ENCODE assay signal across 10 mouse cellular contexts in genomic region chr9:30284562-30285323, GRCm38 (mm10).
A peak's percentile ranks its signal among the peaks of the same experiment; 100 is the strongest.
DNase-seq lines count a peak whose midpoint lies in the region; ATAC-seq lines count a peak whose summit lies in the region.
"Had no signal": no experiment of that assay in that cellular context is flagged by ENCODE, and none has a peak within 500 bp of the region (broad histone marks: within the 10 kb centered on the region; RNA-seq: fewer than 3 reads in every experiment).

No protein-coding gene starts in this region.

- H3K4me2 ChIP-seq in forebrain, embryonic 14.5 days (ENCODE audit: low read length): peak overlapping the region; percentile 25; the same call in 1 of the 2 replicates
- peak overlapping the region; percentile 17 for H3K4me2 ChIP-seq in midbrain, embryonic 13.5 days (replicated peaks)
- H3K4me2 ChIP-seq: liver, embryonic 13.5 days had no signal

- peak; percentile 94 for ATAC-seq in forebrain, embryonic 14.5 days
- peak; percentile 95 for ATAC-seq in midbrain, embryonic 13.5 days
- ATAC-seq in activated CD4-positive, CD25-positive, alpha-beta regulatory T cell, adult 4 months: no peak

- H3K27ac ChIP-seq in forebrain, embryonic 14.5 days (ENCODE audit: low read depth, low read length): peak overlapping the region; percentile 49
- H3K27ac ChIP-seq in midbrain, embryonic 13.5 days: peak overlapping the region; percentile 76
- H3K27ac ChIP-seq: liver, embryonic 13.5 days had no signal

- 11% methylated on average over 16 of the region's 16 CpGs for WGBS in forebrain, embryonic 14.5 days
- 7% methylated on average over 16 of the region's 16 CpGs for WGBS in midbrain, embryonic 13.5 days

- peak; percentile 20 for DNase-seq in cerebellum, adult 8-10 months
- DNase-seq in cerebellum, adult 11 months: no peak
- DNase-seq in WW6 (ENCODE audit: low read depth, low spot score) (peak; percentile 3), liver (no peak)
- DNase-seq in forebrain, embryonic 14.5 days (ENCODE audit: low spot score): peak; percentile 67
- DNase-seq in T-cell, adult 2 months (ENCODE audit: low spot score): no peak
- DNase-seq: heart, postnatal 4 days; liver, embryonic 13.5 days had no signal

- H3K27me3 ChIP-seq in forebrain, embryonic 14.5 days (replicated peaks; ENCODE audit: control insufficient read depth, insufficient read depth, low read length): no peaks in the 10 kb centered on the region
- H3K27me3 ChIP-seq in midbrain, embryonic 13.5 days: no peaks in the 10 kb centered on the region
- H3K27me3 ChIP-seq: liver, embryonic 13.5 days had no signal

- H3K9me3 ChIP-seq in forebrain, embryonic 14.5 days (replicated peaks; ENCODE audit: control insufficient read depth, low read length): no peaks in the 10 kb centered on the region
- no peaks in the 10 kb centered on the region for H3K9me3 ChIP-seq in midbrain, embryonic 13.5 days
- H3K9me3 ChIP-seq: liver, embryonic 13.5 days had no signal

- no peak overlapping the region for H3K9ac ChIP-seq in forebrain, embryonic 14.5 days (ENCODE audit: low read length)
- H3K9ac ChIP-seq in midbrain, embryonic 13.5 days (replicated peaks): no peak overlapping the region
- H3K9ac ChIP-seq: liver, embryonic 13.5 days had no signal

- H3K4me3 ChIP-seq in forebrain, embryonic 14.5 days (ENCODE audit: low read depth, low read length): no peak overlapping the region
- no peak overlapping the region for H3K4me3 ChIP-seq in midbrain, embryonic 13.5 days (replicated peaks)
- H3K4me3 ChIP-seq: liver, embryonic 13.5 days had no signal

- peaks cover 22% of the 10 kb centered on the region for H3K4me1 ChIP-seq in forebrain, embryonic 14.5 days (ENCODE audit: control insufficient read depth, insufficient read depth, low read length)
- H3K4me1 ChIP-seq in midbrain, embryonic 13.5 days (replicated peaks): peaks cover 29% of the 10 kb centered on the region
- H3K4me1 ChIP-seq: liver, embryonic 13.5 days had no signal

- H3K36me3 ChIP-seq in forebrain, embryonic 14.5 days (ENCODE audit: control insufficient read depth, insufficient read depth, low read length): no peaks in the 10 kb centered on the region
- no peaks in the 10 kb centered on the region for H3K36me3 ChIP-seq in midbrain, embryonic 13.5 days
- H3K36me3 ChIP-seq: liver, embryonic 13.5 days had no signal

Comparison
In these comparisons a context has a peak if more than half of its experiments do, and no peak if none do; other contexts are left out.
1. DNase-seq: peak in cerebellum, adult 8-10 months (single experiment), WW6 (single experiment) and forebrain, embryonic 14.5 days (single experiment); none in cerebellum, adult 11 months (single experiment), T-cell, adult 2 months (single experiment) and liver (single experiment).